Mouse (Mus musculus): ENCODE measurements around the gene Pdpn. TPM values are rescaled to one million over a fixed set of nuclear protein-coding genes. Genes with fewer than 3 reads are reported as not detected.

Pdpn gene
- polyA plus RNA-seq, 1 experiment = 102 TPM

- H3K27me3 ChIP-seq (ENCODE audit: control insufficient read depth, insufficient read depth, insufficient read length) = no peaks in the 10 kb centered on the region
- H3K4me2 ChIP-seq (ENCODE audit: low read depth) = no peak overlapping the region
- TF ChIP-seq USF1 (IDR thresholded peaks at IDR 0.05; ENCODE audit: low read depth) = no peak
- TF ChIP-seq SRF (IDR thresholded peaks at IDR 0.05; ENCODE audit: control insufficient read depth, insufficient read length, low read depth) = no peak
- H3K4me3 ChIP-seq = no peak overlapping the region
- H3K36me3 ChIP-seq (ENCODE audit: control insufficient read depth, insufficient read depth) = no peaks in the 10 kb centered on the region
- H3ac ChIP-seq (ENCODE audit: control insufficient read depth, insufficient read length) = no peak overlapping the region
- H3K79me2 ChIP-seq (ENCODE audit: control insufficient read depth, insufficient read depth) = no peaks in the 10 kb centered on the region
Measured at GRCm38 (mm10) chr4:143219316-143219751, 80.0 kb downstream of the Pdpn start.

GRCm38 (mm10) chr4:143218858-143219257 is 80.5 kb downstream of the Pdpn start:
- H3K4me2 ChIP-seq (ENCODE audit: low read depth) = no peak overlapping the region
- H3ac ChIP-seq (ENCODE audit: control insufficient read depth, insufficient read length) = no peak overlapping the region
- no peaks in the 10 kb centered on the region for H3K36me3 ChIP-seq (ENCODE audit: control insufficient read depth, insufficient read depth)
- no peak for TF ChIP-seq POLR2AphosphoS2 (IDR thresholded peaks at IDR 0.05; ENCODE audit: insufficient read length, low read depth)
- no peak for TF ChIP-seq MYOD1 (IDR thresholded peaks at IDR 0.05; ENCODE audit: control insufficient read depth in 1 of 3, insufficient read length in 2 of 3, low read depth in 2 of 3)
- no peak for TF ChIP-seq MAX (IDR thresholded peaks at IDR 0.05; ENCODE audit: low read depth)
- no peak for TF ChIP-seq MYOG (IDR thresholded peaks at IDR 0.05; ENCODE audit: control insufficient read depth in 1 of 3, insufficient read depth in 1 of 3, insufficient read length in 2 of 3, low read depth in 2 of 3)
- no peak for TF ChIP-seq POLR2A (IDR thresholded peaks at IDR 0.05; ENCODE audit: insufficient read length, low read depth)
- TF ChIP-seq SRF (IDR thresholded peaks at IDR 0.05; ENCODE audit: control insufficient read depth, insufficient read length, low read depth) = no peak
- no peak for TF ChIP-seq TCF3 (IDR thresholded peaks at IDR 0.05; ENCODE audit: insufficient read length, low read depth)
- no peak for TF ChIP-seq REST (IDR thresholded peaks at IDR 0.05; ENCODE audit: insufficient read depth, insufficient read length)
- no peak for TF ChIP-seq CEBPB (IDR thresholded peaks at IDR 0.05; ENCODE audit: insufficient read depth, poor library complexity, severe bottlenecking)
- no peak for TF ChIP-seq E2F4 (IDR thresholded peaks at IDR 0.05; ENCODE audit: insufficient read depth)
- no peak for TF ChIP-seq USF1 (IDR thresholded peaks at IDR 0.05; ENCODE audit: low read depth)
- TF ChIP-seq TCF12 (IDR thresholded peaks at IDR 0.05; ENCODE audit: insufficient read depth, poor library complexity, severe bottlenecking) = no peak
- no peaks in the 10 kb centered on the region for H3K79me2 ChIP-seq (ENCODE audit: control insufficient read depth, insufficient read depth)
- H3K27me3 ChIP-seq (ENCODE audit: control insufficient read depth, insufficient read depth, insufficient read length) = no peaks in the 10 kb centered on the region
- no peak overlapping the region for H3K4me3 ChIP-seq

Other genes with a start within 250 kb of the Pdpn start
- gene Prdm2, start 86.6 kb downstream of the Pdpn start, polyA plus RNA-seq (2012; fragmentation: generic; extraction: Trizol) = 14.5 TPM
- gene Lrrc38, start 50.2 kb upstream of the Pdpn start, polyA plus RNA-seq (2012; fragmentation: generic; extraction: Trizol) = not detected
- not detected for gene Pramel1, start 94.9 kb upstream of the Pdpn start, polyA plus RNA-seq (2012; fragmentation: generic; extraction: Trizol)
- 12.6 TPM for gene Pramef8, start 112.9 kb upstream of the Pdpn start, polyA plus RNA-seq (2012; fragmentation: generic; extraction: Trizol)
- gene Oog4, start 150.8 kb upstream of the Pdpn start, polyA plus RNA-seq (2012; fragmentation: generic; extraction: Trizol) = not detected
- gene Gm13043, start 211.8 kb upstream of the Pdpn start, polyA plus RNA-seq (2012; fragmentation: generic; extraction: Trizol) = not detected
- gene Gm13040, start 236.4 kb upstream of the Pdpn start, polyA plus RNA-seq (2012; fragmentation: generic; extraction: Trizol) = not detected